Mouse (Mus musculus): ENCODE measurements around the gene BC055324.

DNA sequence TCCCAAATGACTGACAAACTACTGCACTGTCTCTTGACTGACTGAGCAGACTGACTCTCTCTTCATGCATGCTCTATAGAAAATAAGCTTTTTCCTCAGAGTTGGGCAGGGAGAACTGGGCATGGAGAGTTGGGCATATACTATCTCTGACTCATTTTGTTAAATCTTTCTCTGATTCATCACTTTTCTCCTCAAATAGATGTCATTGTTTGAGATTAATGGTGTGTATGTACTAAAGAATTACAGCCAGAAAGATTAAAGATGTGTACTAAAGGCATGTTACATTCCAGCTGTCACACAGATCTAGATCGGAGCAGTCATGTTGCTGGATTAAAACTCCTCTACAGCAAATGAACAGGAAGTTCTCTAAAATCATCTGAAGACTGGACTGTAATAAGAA, 20.1 kb downstream of the BC055324 start:
- no peak for TF ChIP-seq CTCF (IDR thresholded peaks at IDR 0.05; ENCODE audit: low read depth, low read length)
- TF ChIP-seq POLR2A (IDR thresholded peaks at IDR 0.05; ENCODE audit: insufficient read depth, low read length): no peak
